Mouse (Mus musculus): ENCODE data around the gene Tmem239.

GRCm38 (mm10) chr2:130429851-130430250, 23.6 kb downstream of the Tmem239 start:
- no peak for TF ChIP-seq POLR2A (IDR thresholded peaks at IDR 0.05; ENCODE audit: control insufficient read depth, low read depth, low read length)
- no peak for TF ChIP-seq CTCF (IDR thresholded peaks at IDR 0.05; ENCODE audit: control insufficient read depth, insufficient read depth, insufficient replicate concordance, low read depth, low read length)

Data from testis, adult 2 months (tissue).